Mouse (Mus musculus) G1E (cell line): ENCODE measurements around the gene Evi5.

Source experiments
- CTCF ChIP-seq: IDR thresholded peaks from 2 replicates; pipeline ENCODE4 v1.5.1; 2012; ENCODE audit warnings: low read depth, low read length, inconsistent platforms, mixed read lengths
- GATA1 ChIP-seq: IDR thresholded peaks from 2 replicates; pipeline ENCODE4 v1.6.1; 2012; ENCODE audit warnings: borderline replicate concordance, low read length, inconsistent platforms, mixed read lengths
- POLR2AphosphoS5 ChIP-seq: IDR thresholded peaks from 2 replicates; pipeline ENCODE4 v1.6.1; 2012; ENCODE audit warnings: low read depth, low read length, inconsistent platforms; ENCODE audit not compliant: insufficient replicate concordance
- TAL1 ChIP-seq: conservative IDR thresholded peaks from 2 replicates; pipeline ENCODE4 v1.6.1; 2012; ENCODE audit warnings: low read depth, low read length, inconsistent platforms, mixed read lengths

DNA sequence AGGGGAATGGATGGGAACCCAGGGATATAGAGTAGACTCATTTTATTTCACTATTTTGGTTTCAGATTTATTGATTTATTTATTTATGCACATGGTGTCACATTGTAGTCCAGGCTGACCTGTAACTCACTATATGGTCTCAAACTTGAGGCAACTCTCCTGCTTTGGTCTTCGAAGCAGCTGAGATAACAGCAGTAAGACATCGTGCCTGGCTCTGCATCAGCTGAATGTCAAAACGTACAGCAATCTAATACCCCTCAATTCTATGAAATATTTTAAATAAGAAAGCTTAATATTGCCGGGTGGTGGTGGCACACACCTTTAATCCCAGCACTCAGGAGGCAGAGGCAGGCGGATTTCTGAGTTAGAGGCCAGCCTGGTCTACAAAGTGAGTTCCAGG is 36.1 kb upstream of the Evi5 start:
- TF ChIP-seq GATA1: no peak
- no peak for TF ChIP-seq CTCF
- no peak for TF ChIP-seq TAL1
- TF ChIP-seq POLR2AphosphoS5: no peak
